Mouse (Mus musculus) cerebellum, postnatal 4 days (tissue): Measurements from ENCODE around the gene Nphs1.
"Not testable (repeated sequence)": the region's sequence is repeated elsewhere in the genome, so short reads cannot be mapped to it uniquely, and the experiment has no call there.

Experiments
- DNase-seq, 2 experiments: peaks; one replicate each; pipeline ENCODE4 v3.0.0; 2022; ENCODE audit warnings: low spot score in 2 of 2, mixed read lengths in 1 of 2

The Nphs1 gene

GRCm38 (mm10) chr7:30440697-30441096, 17.4 kb upstream of the Nphs1 start:
- DNase-seq, result peak in 1 of 2 experiments; percentile 72

GRCm38 (mm10) chr7:30443696-30444095, 14.4 kb upstream of the Nphs1 start:
- DNase-seq, result no peak

- peak in 1 of 2 experiments; percentile 62 for DNase-seq
These were observed 13.8 kb upstream of the Nphs1 start for GRCm38 (mm10) chr7:30444154-30444970.

- DNase-seq, result peak; percentile 51 to 77
These were observed 13.0 kb upstream of the Nphs1 start, which contains the start of gene Aplp1 for GRCm38 (mm10) chr7:30444971-30445751. Gene Aplp1, minus strand, starts transcription at chr7:30445535.

GRCm38 (mm10) chr7:30450241-30450640, 7.9 kb upstream of the Nphs1 start:
- DNase-seq, result no peak

- no peak for DNase-seq
These were observed 4.8 kb upstream of the Nphs1 start for GRCm38 (mm10) chr7:30453327-30453726.

GRCm38 (mm10) chr7:30453766-30454165, 4.3 kb upstream of the Nphs1 start:
- DNase-seq, result no peak

GRCm38 (mm10) chr7:30454259-30454658, 3.9 kb upstream of the Nphs1 start:
- no peak for DNase-seq

GRCm38 (mm10) chr7:30456487-30456886, 1.6 kb upstream of the Nphs1 start:
- no peak for DNase-seq

- no peak for DNase-seq
These were observed 1.0 kb upstream of the Nphs1 start for GRCm38 (mm10) chr7:30456911-30457628.

- no peak for DNase-seq
These were observed 1.4 kb downstream of the Nphs1 start for GRCm38 (mm10) chr7:30459484-30459883.

- DNase-seq, result no peak
These were observed 5.5 kb downstream of the Nphs1 start for GRCm38 (mm10) chr7:30463568-30463967.

- no peak for DNase-seq
These were observed 5.9 kb downstream of the Nphs1 start for GRCm38 (mm10) chr7:30463996-30464395.

- DNase-seq, result no peak
These were observed 6.7 kb downstream of the Nphs1 start for GRCm38 (mm10) chr7:30464816-30465300.

GRCm38 (mm10) chr7:30472411-30472810, 14.3 kb downstream of the Nphs1 start:
- peak in 1 of 2 experiments; percentile 70 for DNase-seq

- no peak for DNase-seq
These were observed 16.9 kb downstream of the Nphs1 start for GRCm38 (mm10) chr7:30474999-30475398.

- not testable (repeated sequence) for DNase-seq
These were observed 18.0 kb downstream of the Nphs1 start for GRCm38 (mm10) chr7:30476136-30476535.

GRCm38 (mm10) chr7:30477415-30478381, 19.6 kb downstream of the Nphs1 start:
- DNase-seq, result no peak

GRCm38 (mm10) chr7:30484250-30484649, 26.1 kb downstream of the Nphs1 start:
- no peak for DNase-seq

GRCm38 (mm10) chr7:30490251-30490956, 32.3 kb downstream of the Nphs1 start:
- peak in 1 of 2 experiments; percentile 52 for DNase-seq
